Mouse (Mus musculus) midbrain, embryonic 15.5 days (tissue): ENCODE measurements around the gene Rho. TPM values are rescaled to one million over a fixed set of nuclear protein-coding genes. Genes with fewer than 3 reads are reported as not detected.

Experiments used
- ATAC-seq: fragments of 200-750 bp; cut with Nextera tagmentation; replicated peaks from 2 replicates; pipeline ENCODE4 v1.8.0; 2017; ENCODE audit warnings: moderate TSS enrichment
- H3K27ac ChIP-seq: fragments of 300-500 bp; sonication (generic); 2 replicates; pipeline ENCODE4 v1.5.1; 2015; ENCODE audit warnings: mild to moderate bottlenecking, inconsistent platforms
- H3K27me3 ChIP-seq: fragments of 300-500 bp; sonication (generic); replicated peaks from 2 replicates; pipeline ENCODE4 v1.6.1; 2015; ENCODE audit warnings: inconsistent platforms
- H3K36me3 ChIP-seq: fragments of 300-500 bp; sonication (generic); replicated peaks from 2 replicates; pipeline ENCODE4 v1.6.1; 2015; ENCODE audit warnings: inconsistent platforms
- H3K4me1 ChIP-seq: fragments of 300-500 bp; sonication (generic); 2 replicates; pipeline ENCODE4 v1.6.1; 2015; ENCODE audit warnings: inconsistent platforms
- H3K4me2 ChIP-seq: fragments of 300-500 bp; sonication (generic); 2 replicates; pipeline ENCODE4 v1.6.1; 2015; ENCODE audit warnings: inconsistent platforms, mild to moderate bottlenecking, moderate library complexity
- H3K4me3 ChIP-seq: fragments of 300-500 bp; sonication (generic); 2 replicates; pipeline ENCODE4 v1.5.1; 2015; ENCODE audit warnings: mild to moderate bottlenecking, inconsistent platforms
- H3K9ac ChIP-seq: fragments of 300-500 bp; sonication (generic); 2 replicates; pipeline ENCODE4 v1.6.1; 2015; ENCODE audit warnings: mild to moderate bottlenecking, inconsistent platforms
- H3K9me3 ChIP-seq: fragments of 300-500 bp; sonication (generic); 2 replicates; pipeline ENCODE4 v1.6.1; 2016; ENCODE audit warnings: inconsistent platforms
- WGBS: fragments of 180-500 bp; shearing (Covaris S2); methylation state at CpG from one replicate; pipeline ENCODE4 v1.1.7; 2015; ENCODE audit warnings: mixed read lengths; 5-methylcytosine and 5-hydroxymethylcytosine counted together
- polyA plus RNA-seq: library from polyadenylated mRNA; unstranded; fragments of >200 nt; fragmentation: Nextera tagmentation; extraction: Ambion mirVana; gene quantifications from 2 replicates; pipeline ENCODE4 v1.2.1, GENCODE M21; 2015

Rho gene
- polyA plus RNA-seq, 1 experiment from 2014 or later, result 0.18 TPM

GRCm38 (mm10) chr6:115901489-115901931 lies 30.0 kb upstream of the Rho start:
- H3K36me3 ChIP-seq, result peaks cover 16% of the 10 kb centered on the region; the same call in 1 of the 2 replicates
- peaks cover 4% of the 10 kb centered on the region; the same call in 1 of the 2 replicates for H3K4me1 ChIP-seq
- no peaks in the 10 kb centered on the region for H3K9me3 ChIP-seq
- H3K27me3 ChIP-seq, result no peaks in the 10 kb centered on the region
- no peak overlapping the region for H3K27ac ChIP-seq
- H3K9ac ChIP-seq, result no peak overlapping the region
- no peak overlapping the region for H3K4me3 ChIP-seq
- peak; percentile 30; the same call in 1 of the 2 replicates for ATAC-seq
- 70% methylated on average over 8 of the region's 8 CpGs for WGBS
- no peak overlapping the region for H3K4me2 ChIP-seq

GRCm38 (mm10) chr6:115902545-115902944 lies 29.0 kb upstream of the Rho start:
- H3K36me3 ChIP-seq, result peaks cover 16% of the 10 kb centered on the region; the same call in 1 of the 2 replicates
- peaks cover 4% of the 10 kb centered on the region; the same call in 1 of the 2 replicates for H3K4me1 ChIP-seq
- no peaks in the 10 kb centered on the region for H3K27me3 ChIP-seq
- H3K9ac ChIP-seq, result no peak overlapping the region
- H3K4me2 ChIP-seq, result no peak overlapping the region
- WGBS, result 69% methylated on average over 3 of the region's 3 CpGs
- H3K9me3 ChIP-seq, result no peaks in the 10 kb centered on the region
- no peak for ATAC-seq
- no peak overlapping the region for H3K4me3 ChIP-seq
- H3K27ac ChIP-seq, result no peak overlapping the region

- H3K9ac ChIP-seq, result no peak overlapping the region
- no peaks in the 10 kb centered on the region for H3K27me3 ChIP-seq
- H3K4me3 ChIP-seq, result no peak overlapping the region
- H3K9me3 ChIP-seq, result no peaks in the 10 kb centered on the region
- H3K4me2 ChIP-seq, result no peak overlapping the region
- 0 out of 2 replicates have a peak, but pooled peaks cover 5% of the 10 kb centered on the region for H3K36me3 ChIP-seq
- no peak for ATAC-seq
- no peak overlapping the region for H3K27ac ChIP-seq
- peaks cover 4% of the 10 kb centered on the region; the same call in 1 of the 2 replicates for H3K4me1 ChIP-seq
- 90% methylated on average over 6 of the region's 6 CpGs for WGBS
Measured at GRCm38 (mm10) chr6:115905568-115905967, 26.0 kb upstream of the Rho start.

GRCm38 (mm10) chr6:115906455-115906854 lies 25.1 kb upstream of the Rho start:
- H3K4me1 ChIP-seq, result peaks cover 2% of the 10 kb centered on the region; the same call in 1 of the 2 replicates
- no peaks in the 10 kb centered on the region for H3K9me3 ChIP-seq
- H3K36me3 ChIP-seq, result 0 out of 2 replicates have a peak, but pooled peaks cover 5% of the 10 kb centered on the region
- ATAC-seq, result no peak
- H3K27me3 ChIP-seq, result no peaks in the 10 kb centered on the region
- H3K27ac ChIP-seq, result no peak overlapping the region
- H3K4me3 ChIP-seq, result no peak overlapping the region
- no peak overlapping the region for H3K9ac ChIP-seq
- H3K4me2 ChIP-seq, result no peak overlapping the region
- 86% methylated on average over 1 of the region's 1 CpGs for WGBS

- H3K27me3 ChIP-seq, result no peaks in the 10 kb centered on the region
Measured at GRCm38 (mm10) chr6:115906871-115907270, 24.7 kb upstream of the Rho start.

GRCm38 (mm10) chr6:115908421-115908982 lies 23.0 kb upstream of the Rho start:
- ATAC-seq, result no peak
- 41% methylated on average over 6 of the region's 6 CpGs for WGBS

More at GRCm38 (mm10) chr6:115906871-115907270, 24.7 kb upstream of the Rho start:
- H3K36me3 ChIP-seq, result 0 out of 2 replicates have a peak, but pooled peaks cover 5% of the 10 kb centered on the region
- no peak overlapping the region for H3K4me3 ChIP-seq
- no peak overlapping the region for H3K9ac ChIP-seq
- no peaks in the 10 kb centered on the region for H3K9me3 ChIP-seq
- no peak overlapping the region for H3K4me2 ChIP-seq
- H3K4me1 ChIP-seq, result no peaks in the 10 kb centered on the region; the same call in 1 of the 2 replicates
- 88% methylated on average over 2 of the region's 2 CpGs for WGBS
- no peak overlapping the region for H3K27ac ChIP-seq
- no peak for ATAC-seq

DNA sequence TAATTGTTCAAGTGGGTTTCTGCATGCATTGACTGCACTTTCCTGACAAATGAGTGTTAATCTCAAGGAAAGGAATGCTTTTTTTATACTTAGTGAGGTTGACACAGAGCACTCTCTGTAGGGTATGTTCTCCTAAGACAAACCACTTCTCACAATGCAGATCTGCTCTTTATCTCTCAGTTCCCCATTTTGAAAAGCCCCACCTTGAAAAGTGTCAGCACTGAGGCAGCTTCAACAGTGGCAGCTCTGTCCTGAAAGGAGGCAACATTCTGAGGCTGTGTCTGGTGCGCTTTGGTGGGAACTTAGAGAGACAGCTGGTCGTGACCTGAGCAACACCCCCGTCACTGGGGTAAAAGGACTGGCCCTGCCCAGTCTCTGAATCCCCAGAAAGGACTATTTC lies 22.5 kb upstream of the Rho start:
- no peak for ATAC-seq
- WGBS, result 70% methylated on average over 3 of the region's 3 CpGs
- H3K27ac ChIP-seq, result no peak overlapping the region
- no peaks in the 10 kb centered on the region for H3K27me3 ChIP-seq
- H3K9me3 ChIP-seq, result no peaks in the 10 kb centered on the region
- no peak overlapping the region for H3K9ac ChIP-seq
- H3K36me3 ChIP-seq, result no peaks in the 10 kb centered on the region
- H3K4me3 ChIP-seq, result no peak overlapping the region
- no peaks in the 10 kb centered on the region; the same call in 1 of the 2 replicates for H3K4me1 ChIP-seq
- H3K4me2 ChIP-seq, result no peak overlapping the region

More at GRCm38 (mm10) chr6:115908421-115908982, 23.0 kb upstream of the Rho start:
- 0 out of 2 replicates have a peak, but pooled peaks cover 4% of the 10 kb centered on the region for H3K36me3 ChIP-seq
- H3K9ac ChIP-seq, result no peak overlapping the region
- no peaks in the 10 kb centered on the region for H3K4me1 ChIP-seq
- no peaks in the 10 kb centered on the region for H3K27me3 ChIP-seq
- no peaks in the 10 kb centered on the region for H3K9me3 ChIP-seq
- no peak overlapping the region for H3K27ac ChIP-seq
- H3K4me2 ChIP-seq, result no peak overlapping the region
- H3K4me3 ChIP-seq, result no peak overlapping the region

- Histone ChIP-seq H3K4me1 (peaks cover 4% of the 10 kb centered on the region), H3K36me3 (no peaks in the 10 kb centered on the region), H3K9ac (no peak overlapping the region), H3K9me3 (no peaks in the 10 kb centered on the region), H3K27me3 (no peaks in the 10 kb centered on the region), H3K27ac (no peak overlapping the region), H3K4me2 (no peak overlapping the region), H3K4me3 (no peak overlapping the region)
- 68% methylated on average over 8 of the region's 8 CpGs for WGBS
- ATAC-seq, result no peak
Measured at GRCm38 (mm10) chr6:115909940-115910339, 21.6 kb upstream of the Rho start.

GRCm38 (mm10) chr6:115911763-115912162 lies 19.8 kb upstream of the Rho start:
- H3K36me3 ChIP-seq, result no peaks in the 10 kb centered on the region
- H3K4me2 ChIP-seq, result no peak overlapping the region
- H3K27ac ChIP-seq, result no peak overlapping the region
- H3K27me3 ChIP-seq, result no peaks in the 10 kb centered on the region
- no peak overlapping the region for H3K9ac ChIP-seq
- H3K9me3 ChIP-seq, result no peaks in the 10 kb centered on the region
- WGBS, result 81% methylated on average over 6 of the region's 6 CpGs
- no peak for ATAC-seq
- peaks cover 6% of the 10 kb centered on the region for H3K4me1 ChIP-seq
- no peak overlapping the region for H3K4me3 ChIP-seq

DNA sequence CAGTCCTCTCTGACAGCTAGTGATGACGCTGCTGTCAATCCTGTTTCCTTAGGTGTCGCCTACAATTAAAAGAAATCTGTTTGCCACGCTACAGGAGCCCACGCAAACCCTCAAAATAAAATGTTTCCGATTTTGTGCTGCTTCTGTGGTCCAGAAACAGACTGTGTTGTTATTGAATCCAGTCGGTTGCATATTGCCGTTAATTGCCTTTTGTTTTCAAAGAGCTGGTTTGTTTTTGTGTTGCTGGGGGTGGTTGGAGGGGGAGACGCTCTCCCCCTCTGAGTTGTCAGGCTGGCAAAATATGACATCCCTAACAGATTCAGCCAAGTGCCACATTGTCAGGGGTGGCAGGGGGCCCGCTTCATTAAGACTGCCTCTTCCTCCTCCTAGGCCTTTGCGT lies 18.1 kb upstream of the Rho start:
- WGBS, result 88% methylated on average over 10 of the region's 10 CpGs
- H3K27me3 ChIP-seq, result no peaks in the 10 kb centered on the region
- H3K9me3 ChIP-seq, result no peaks in the 10 kb centered on the region
- no peak overlapping the region for H3K9ac ChIP-seq
- no peak overlapping the region for H3K27ac ChIP-seq
- H3K4me3 ChIP-seq, result no peak overlapping the region
- no peak overlapping the region for H3K4me2 ChIP-seq
- H3K4me1 ChIP-seq, result peaks cover 6% of the 10 kb centered on the region
- H3K36me3 ChIP-seq, result no peaks in the 10 kb centered on the region
- no peak for ATAC-seq

- Histone ChIP-seq H3K27ac (no peak overlapping the region), H3K36me3 (no peaks in the 10 kb centered on the region), H3K4me3 (no peak overlapping the region), H3K4me1 (peaks cover 6% of the 10 kb centered on the region), H3K4me2 (no peak overlapping the region), H3K27me3 (no peaks in the 10 kb centered on the region), H3K9me3 (no peaks in the 10 kb centered on the region), H3K9ac (no peak overlapping the region)
- ATAC-seq, result no peak
- WGBS, result 78% methylated on average over 15 of the region's 15 CpGs
Measured at GRCm38 (mm10) chr6:115914511-115915202, 16.9 kb upstream of the Rho start.

GRCm38 (mm10) chr6:115915601-115916445 lies 15.7 kb upstream of the Rho start:
- WGBS, result 76% methylated on average over 17 of the region's 17 CpGs
- Histone ChIP-seq H3K9ac (no peak overlapping the region), H3K36me3 (no peaks in the 10 kb centered on the region), H3K27me3 (no peaks in the 10 kb centered on the region), H3K9me3 (no peaks in the 10 kb centered on the region), H3K4me2 (no peak overlapping the region), H3K27ac (0 out of 2 replicates have a peak overlapping the region, but pooled peaks have one; percentile 1), H3K4me1 (peaks cover 6% of the 10 kb centered on the region), H3K4me3 (no peak overlapping the region)
- no peak for ATAC-seq
